Mouse (Mus musculus) lung, postnatal 4 days (tissue): Measurements from ENCODE around the gene Pop4.

Source experiments
- DNase-seq, 2 experiments: peaks; one replicate each; pipeline ENCODE4 v3.0.0; 2021

Pop4 gene

DNA sequence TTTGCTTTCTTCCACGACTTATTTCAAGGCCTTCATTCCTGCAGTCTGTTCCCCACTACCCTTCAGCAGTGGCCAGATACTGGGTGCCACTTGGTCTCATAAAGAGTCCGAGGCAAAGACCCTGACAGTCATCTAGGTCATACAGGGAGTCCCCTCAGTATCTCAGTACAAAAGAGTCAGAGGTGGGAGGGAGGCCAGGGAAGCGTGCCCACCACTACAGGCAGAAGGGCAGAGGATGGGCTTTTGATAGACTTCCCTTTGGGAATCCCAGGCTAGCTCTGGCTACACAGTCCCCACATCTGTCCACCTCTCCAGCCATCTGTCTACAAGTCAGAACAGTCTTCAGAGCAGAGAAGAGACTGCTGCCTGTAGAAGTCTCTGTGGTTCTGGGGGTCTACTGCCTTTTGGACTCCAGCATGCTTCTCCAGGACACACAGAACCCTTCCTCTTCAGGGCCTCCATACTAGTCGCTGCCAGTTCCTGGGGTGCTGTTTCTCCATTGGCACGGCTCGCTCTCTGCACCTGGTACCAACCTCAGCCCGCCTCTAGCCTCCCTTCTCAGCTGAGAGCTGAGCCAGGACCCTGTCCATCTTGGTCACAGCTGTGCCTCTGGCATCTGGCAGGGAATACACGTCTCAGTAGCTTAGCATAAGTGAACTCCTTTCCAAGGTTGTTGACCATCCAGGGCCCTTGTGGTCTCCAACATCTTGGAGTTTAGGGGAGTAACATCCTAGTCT, 52.4 kb downstream of the Pop4 start:
- no peak for DNase-seq

DNA sequence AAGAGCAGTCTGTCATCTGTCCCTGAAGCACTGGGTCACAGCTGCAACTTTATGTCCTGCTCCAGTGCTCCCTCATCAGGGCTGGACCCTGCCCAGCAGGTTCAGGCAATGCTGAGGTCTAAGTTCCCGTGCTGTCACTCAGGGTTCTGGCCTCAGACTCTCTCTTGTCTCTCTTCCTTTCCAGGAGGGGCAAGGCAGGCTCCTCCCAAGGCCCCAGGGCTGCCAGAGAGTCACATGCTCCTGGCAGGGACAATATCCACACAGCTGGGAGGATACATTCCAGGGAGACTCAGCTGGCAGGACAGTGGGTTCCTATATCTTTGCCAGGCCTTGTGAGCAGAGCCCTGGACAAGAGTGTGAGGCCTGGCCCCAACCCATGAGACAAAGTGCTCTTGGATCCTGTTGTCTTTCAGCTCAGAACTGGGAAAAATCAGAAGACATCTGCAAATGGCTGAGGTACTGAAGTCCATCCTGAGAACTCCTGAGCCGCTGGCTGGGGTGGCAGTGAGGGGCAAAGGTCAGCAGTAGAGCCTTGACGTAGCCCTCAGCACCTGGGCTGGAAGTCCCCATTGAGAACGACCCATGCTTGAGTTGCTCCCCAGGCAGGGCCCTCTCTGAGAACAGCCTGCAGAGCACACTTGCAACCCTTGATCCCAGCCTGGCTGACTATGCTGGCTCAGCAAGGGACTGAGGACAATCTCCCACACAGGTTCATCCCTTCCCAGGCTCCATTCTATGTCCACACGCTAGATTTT, 53.6 kb downstream of the Pop4 start:
- peak; percentile 74 to 91 for DNase-seq

DNA sequence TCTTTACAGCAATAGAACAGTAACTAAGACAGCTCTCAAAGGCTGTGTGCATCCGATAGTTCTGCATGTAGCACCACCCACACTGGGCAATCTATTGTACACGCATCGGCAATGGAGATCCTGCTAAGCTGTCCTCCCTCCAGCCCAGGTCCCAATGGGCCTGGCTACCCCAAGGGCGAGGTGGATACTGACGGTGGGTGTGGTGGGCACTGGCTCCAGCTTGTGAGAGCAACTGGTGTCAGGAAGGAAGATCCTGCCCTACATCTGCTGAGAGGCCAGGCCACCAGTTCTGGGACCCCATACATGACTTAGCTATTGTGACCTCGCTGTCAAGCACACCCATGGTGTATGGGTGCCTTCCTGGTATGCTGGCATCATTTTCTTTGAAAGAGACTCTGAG, 55.5 kb downstream of the Pop4 start:
- DNase-seq = no peak

DNA sequence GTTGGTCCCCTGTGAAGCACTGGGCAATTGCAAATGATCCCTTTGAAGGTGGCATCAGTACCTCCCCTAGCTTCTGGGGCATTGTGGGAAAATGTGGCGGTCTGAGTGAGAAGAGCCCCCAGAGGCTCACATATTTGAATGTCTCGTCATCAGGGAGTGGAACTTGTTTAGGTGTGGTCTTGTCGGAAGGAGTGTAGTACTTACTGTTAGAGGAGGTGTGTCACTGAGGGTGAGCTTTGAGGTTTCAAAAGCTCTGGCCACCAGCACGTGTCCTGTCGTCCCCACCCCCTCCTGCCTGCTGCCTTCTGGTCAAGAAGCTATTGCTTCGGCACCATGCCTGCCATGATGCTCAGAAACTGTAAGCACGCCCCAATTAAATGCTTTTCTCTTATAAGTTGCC, 55.9 kb downstream of the Pop4 start:
- no peak for DNase-seq

DNA sequence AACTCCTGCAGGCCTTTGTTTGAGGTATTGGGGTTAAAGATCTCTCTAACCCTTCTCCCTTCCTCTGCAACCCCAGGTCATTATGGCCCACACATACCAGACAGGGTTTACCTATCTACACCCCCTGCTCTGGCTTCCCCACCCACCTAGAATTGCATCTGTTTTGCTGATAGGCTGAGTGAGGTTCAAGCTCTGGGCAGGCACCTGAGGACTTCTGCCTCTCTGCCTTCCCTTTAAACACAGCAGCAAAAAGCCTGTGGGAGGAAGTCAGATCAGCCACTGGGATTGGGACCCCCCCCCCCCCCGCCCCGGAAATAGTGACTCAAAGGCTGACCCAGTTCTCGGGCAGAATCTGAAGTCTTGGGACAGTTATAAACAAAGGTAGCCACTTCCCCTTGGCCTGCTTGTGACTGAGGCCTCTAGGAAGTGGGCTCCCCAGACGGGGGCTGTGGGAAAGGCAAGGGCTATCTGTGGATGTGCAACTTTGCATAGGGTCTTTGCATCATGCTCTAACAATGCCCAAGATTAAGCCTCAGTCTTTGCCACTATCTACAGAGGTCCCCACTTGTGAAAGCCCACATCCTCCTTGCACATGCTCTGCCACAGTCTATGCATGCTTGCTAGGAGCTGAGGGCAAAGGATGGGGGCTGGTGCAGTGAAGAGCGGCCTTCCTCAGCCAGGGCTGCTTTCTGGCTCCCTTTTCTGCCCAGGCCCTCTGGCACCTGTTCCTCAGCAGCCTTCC, 56.6 kb downstream of the Pop4 start:
- DNase-seq = no peak

DNA sequence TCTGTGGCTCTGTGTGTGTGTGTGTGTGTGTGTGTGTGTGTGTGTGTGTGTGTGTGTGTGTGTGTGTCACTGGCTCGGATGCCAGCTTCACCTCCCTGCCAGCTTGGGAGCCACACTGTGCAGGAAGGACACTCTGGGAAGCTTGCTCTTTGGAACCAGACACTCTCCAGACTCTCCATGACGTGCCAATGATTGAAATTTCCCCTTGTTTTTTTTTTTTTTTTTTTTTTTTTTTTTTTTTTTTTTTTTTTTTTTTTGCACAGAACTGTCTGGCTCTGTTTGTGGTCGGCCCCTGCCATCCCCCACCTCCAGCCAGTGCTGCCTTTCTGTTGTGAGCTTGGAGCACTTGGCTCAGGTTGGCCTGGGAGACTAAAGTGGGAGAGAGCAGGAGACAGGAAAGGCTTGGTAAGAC, 58.6 kb downstream of the Pop4 start:
- no peak for DNase-seq
